Mouse (Mus musculus): ENCODE results near the gene Olfr212. TPM values are rescaled to one million over a fixed set of nuclear protein-coding genes. Genes with fewer than 3 reads are reported as not detected.
"Not testable (repeated sequence)": the region's sequence is repeated elsewhere in the genome, so short reads cannot be mapped to it uniquely, and the experiment has no call there.

Olfr212 gene
- total RNA-seq (2014; rRNA removed) (not detected in 2 replicates), polyA plus RNA-seq (2015; fragmentation: Nextera tagmentation; extraction: Ambion mirVana) (0.07 TPM in 1 of 2 replicates, not detected in the other)

DNA sequence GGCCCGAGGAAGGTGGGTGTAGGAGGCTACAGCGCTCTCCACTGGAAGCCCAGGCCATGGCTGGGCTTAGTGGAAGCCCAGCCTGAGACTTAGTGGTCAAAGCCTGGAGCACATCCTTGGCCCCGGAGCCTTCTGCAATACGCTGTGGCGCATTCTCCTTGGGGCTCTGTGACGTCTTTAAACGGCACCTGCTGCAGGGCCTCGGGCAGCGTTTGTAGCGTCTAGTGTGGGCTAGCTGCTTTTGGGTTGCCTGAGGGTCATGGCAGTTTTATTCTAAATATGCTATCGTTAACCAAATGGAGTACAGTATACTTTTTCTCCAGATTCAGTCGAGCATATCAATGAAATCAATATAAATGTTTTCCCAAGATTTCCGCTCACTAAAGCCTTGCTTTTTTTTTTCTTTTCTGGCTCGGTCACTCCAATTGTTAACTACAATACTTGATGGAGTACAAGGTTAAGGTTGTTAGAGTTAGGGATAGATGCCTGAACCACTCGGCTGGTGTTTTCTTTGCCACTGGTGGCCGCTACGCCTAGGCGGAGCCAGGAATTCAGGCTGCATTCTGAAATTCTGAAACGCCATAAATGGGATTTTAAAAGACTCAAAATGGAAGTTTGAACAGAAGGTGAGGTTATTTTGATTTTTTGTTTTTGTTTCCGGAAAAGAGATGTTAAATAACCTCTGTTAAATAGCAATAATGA, at the start of gene Olfr212:
Gene Olfr212, plus strand, starts transcription at position 215 of the 702 bp plus-strand sequence.
- not testable (repeated sequence) for H3K4me3 ChIP-seq (ENCODE audit: low read depth, low read length); H3K4me2 ChIP-seq (ENCODE audit: low read depth, low read length, poor library complexity, severe bottlenecking); H3K36me3 ChIP-seq (ENCODE audit: insufficient read depth, low read length); DNase-seq (ENCODE audit: low spot score); H3K4me1 ChIP-seq (ENCODE audit: insufficient read depth, low read length); H3K27me3 ChIP-seq (ENCODE audit: insufficient read depth, low read length); H3K27ac ChIP-seq (ENCODE audit: low read depth, low read length); H3K9ac ChIP-seq (replicated peaks; ENCODE audit: low read length, poor library complexity, severe bottlenecking); H3K9me3 ChIP-seq (ENCODE audit: low read length); ATAC-seq (ENCODE audit: low FRiP score)
- 89% methylated on average over 19 of the region's 20 CpGs for WGBS

DNA sequence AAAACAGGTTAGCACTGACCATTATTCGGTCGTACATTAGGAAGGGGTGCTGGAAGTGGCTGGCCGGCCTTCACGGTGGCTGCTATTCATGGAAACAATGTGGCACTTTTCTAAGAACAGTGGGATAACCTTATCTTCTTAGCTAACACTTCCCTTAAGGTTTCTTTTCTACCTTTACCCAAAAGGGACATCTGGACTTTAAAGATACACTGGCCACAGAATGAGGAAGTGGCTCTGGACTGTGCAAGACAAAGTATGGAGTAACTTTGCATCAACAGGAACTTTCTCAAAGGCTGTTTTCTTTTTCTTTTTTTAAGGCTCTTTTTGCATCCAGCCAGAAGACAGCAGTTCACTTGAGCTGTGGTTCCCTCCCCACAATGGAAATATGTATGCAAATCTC, 47.6 kb upstream of the Olfr212 start:
- no peak for TF ChIP-seq CTCF (IDR thresholded peaks at IDR 0.05)
- ATAC-seq (ENCODE audit: low FRiP score) = no peak

DNA sequence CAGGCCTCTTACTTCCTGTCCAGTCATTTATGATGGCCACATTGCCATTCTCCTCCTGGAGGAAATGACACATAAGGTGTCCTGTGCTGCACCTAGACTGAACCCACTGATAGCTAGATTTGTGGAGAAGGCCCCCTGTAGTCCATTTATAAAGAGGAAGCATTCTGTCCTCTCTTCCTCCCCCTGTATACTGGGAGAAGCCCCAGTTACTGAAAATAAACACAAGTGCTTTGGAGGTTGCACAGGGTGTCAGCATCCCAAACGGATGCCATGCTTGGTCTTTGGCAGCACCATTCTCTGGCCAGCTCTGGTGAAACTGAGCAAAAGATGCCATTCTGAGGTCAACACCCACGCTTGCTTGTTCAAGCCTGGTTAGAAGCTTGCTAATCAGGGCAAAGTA, 47.1 kb upstream of the Olfr212 start:
- Histone ChIP-seq H3K4me2 (ENCODE audit: low read depth, low read length, poor library complexity, severe bottlenecking) (no peak overlapping the region), H3K4me3 (ENCODE audit: low read depth, low read length) (no peak overlapping the region), H3K27me3 (ENCODE audit: insufficient read depth, low read length) (peaks cover 19% of the 10 kb centered on the region), H3K4me1 (ENCODE audit: insufficient read depth, low read length) (peaks cover 5% of the 10 kb centered on the region; the same call in 1 of the 2 replicates), H3K27ac (ENCODE audit: low read depth, low read length) (no peak overlapping the region), H3K36me3 (ENCODE audit: insufficient read depth, low read length) (no peaks in the 10 kb centered on the region), H3K9ac (replicated peaks; ENCODE audit: low read length, poor library complexity, severe bottlenecking) (no peak overlapping the region), H3K9me3 (ENCODE audit: low read length) (no peaks in the 10 kb centered on the region)
- WGBS = 79% methylated on average over 2 of the region's 2 CpGs
- no peak for TF ChIP-seq CTCF (IDR thresholded peaks at IDR 0.05)
- no peak for ATAC-seq (ENCODE audit: low FRiP score)
- no peak for DNase-seq (ENCODE audit: low spot score)

More for the DNA sequence above, 47.6 kb upstream of the Olfr212 start:
- Histone ChIP-seq H3K36me3 (ENCODE audit: insufficient read depth, low read length) (no peaks in the 10 kb centered on the region), H3K27ac (ENCODE audit: low read depth, low read length) (no peak overlapping the region), H3K4me1 (ENCODE audit: insufficient read depth, low read length) (peaks cover 5% of the 10 kb centered on the region; the same call in 1 of the 2 replicates), H3K4me2 (ENCODE audit: low read depth, low read length, poor library complexity, severe bottlenecking) (no peak overlapping the region), H3K9ac (replicated peaks; ENCODE audit: low read length, poor library complexity, severe bottlenecking) (no peak overlapping the region), H3K4me3 (ENCODE audit: low read depth, low read length) (no peak overlapping the region), H3K27me3 (ENCODE audit: insufficient read depth, low read length) (peaks cover 19% of the 10 kb centered on the region), H3K9me3 (ENCODE audit: low read length) (no peaks in the 10 kb centered on the region)
- no peak for DNase-seq (ENCODE audit: low spot score)
- 75% methylated on average over 4 of the region's 4 CpGs for WGBS

DNA sequence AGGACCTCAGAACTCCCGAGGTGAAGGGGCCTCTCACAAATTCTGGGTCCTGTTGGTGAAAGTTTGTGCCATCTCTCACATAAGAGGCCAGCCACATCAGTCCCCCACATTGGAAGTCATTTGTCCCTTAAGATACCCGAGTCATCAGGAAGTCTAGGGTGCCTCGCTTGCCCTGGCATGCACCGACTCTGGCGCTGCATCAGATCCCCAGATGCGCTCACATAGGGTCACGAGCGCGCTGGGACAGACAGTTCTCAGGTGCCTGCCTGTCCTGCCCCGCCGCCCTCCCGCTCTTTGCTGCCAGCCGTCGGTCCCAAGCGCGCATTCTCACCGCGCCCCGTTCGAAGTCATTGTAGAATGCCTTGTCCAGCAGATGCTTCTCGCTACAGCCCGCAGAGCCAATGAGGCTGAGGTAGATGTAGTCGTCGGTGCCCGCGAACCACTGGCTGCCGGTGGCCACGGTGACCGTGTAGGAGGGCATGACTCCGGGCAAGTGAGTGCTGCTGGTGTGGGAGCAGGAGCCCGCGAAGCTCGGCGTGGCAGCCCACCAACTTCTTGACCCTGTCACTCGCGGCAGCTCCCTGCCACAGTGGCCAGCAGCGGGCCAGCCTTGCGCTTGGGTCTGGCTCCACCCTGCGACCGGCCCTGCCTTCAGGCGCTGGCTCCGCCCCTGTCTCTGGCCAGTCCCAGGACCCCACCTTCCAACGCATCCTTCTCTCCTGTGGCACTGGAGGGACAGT, 45.6 kb upstream of the Olfr212 start, which contains the start of gene Alox5:
Gene Alox5, minus strand, starts transcription at position 635 of the 740 bp plus-strand sequence.
- no peak for ATAC-seq (ENCODE audit: low FRiP score)
- no peak for DNase-seq (ENCODE audit: low spot score)

DNA sequence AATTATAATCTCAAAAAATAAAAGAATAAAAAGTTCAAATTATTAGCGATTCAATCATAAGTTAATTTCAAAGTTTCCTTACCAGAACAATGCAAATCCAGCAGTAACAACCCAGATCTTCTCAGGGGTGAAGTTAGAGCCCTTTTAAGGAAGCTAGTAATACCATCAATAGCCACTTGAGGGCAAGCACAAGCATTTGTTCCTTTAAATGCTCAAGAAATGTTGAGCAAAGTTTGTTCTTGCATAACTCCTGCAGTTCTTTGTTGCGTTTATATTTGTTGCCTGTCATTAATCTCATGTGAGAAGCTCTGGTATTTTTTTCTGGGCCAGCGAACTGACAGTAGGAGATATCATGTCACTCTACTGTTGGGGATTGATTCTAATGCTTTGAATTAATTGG, 38.2 kb upstream of the Olfr212 start:
- H3K4me1 ChIP-seq (ENCODE audit: insufficient read depth, low read length) = no peaks in the 10 kb centered on the region
- no peaks in the 10 kb centered on the region for H3K27me3 ChIP-seq (ENCODE audit: insufficient read depth, low read length)
- peak; percentile 42 for DNase-seq (ENCODE audit: low spot score)
- H3K36me3 ChIP-seq (ENCODE audit: insufficient read depth, low read length) = no peaks in the 10 kb centered on the region
- TF ChIP-seq CTCF (IDR thresholded peaks at IDR 0.05) = peak; percentile 70
- no peak for ATAC-seq (ENCODE audit: low FRiP score)
- no peak overlapping the region for H3K9ac ChIP-seq (replicated peaks; ENCODE audit: low read length, poor library complexity, severe bottlenecking)
- H3K9me3 ChIP-seq (ENCODE audit: low read length) = no peaks in the 10 kb centered on the region
- no peak overlapping the region for H3K4me2 ChIP-seq (ENCODE audit: low read depth, low read length, poor library complexity, severe bottlenecking)
- WGBS = 27% methylated on average over 3 of the region's 3 CpGs
- no peak overlapping the region for H3K27ac ChIP-seq (ENCODE audit: low read depth, low read length)
- no peak overlapping the region for H3K4me3 ChIP-seq (ENCODE audit: low read depth, low read length)

More for the DNA sequence above, 45.6 kb upstream of the Olfr212 start, which contains the start of gene Alox5:
- 4% methylated on average over 43 of the region's 43 CpGs for WGBS
- Histone ChIP-seq H3K4me1 (ENCODE audit: insufficient read depth, low read length) (peaks cover 5% of the 10 kb centered on the region; the same call in 1 of the 2 replicates), H3K9me3 (ENCODE audit: low read length) (no peaks in the 10 kb centered on the region), H3K27me3 (ENCODE audit: insufficient read depth, low read length) (peaks cover 19% of the 10 kb centered on the region), H3K4me3 (ENCODE audit: low read depth, low read length) (peak within 1 kb of the TSS; percentile 34), H3K36me3 (ENCODE audit: insufficient read depth, low read length) (no peaks in the 10 kb centered on the region), H3K9ac (replicated peaks; ENCODE audit: low read length, poor library complexity, severe bottlenecking) (0 out of 2 replicates have a peak within 1 kb of the TSS, but pooled peaks have one; percentile 13), H3K4me2 (ENCODE audit: low read depth, low read length, poor library complexity, severe bottlenecking) (peak within 1 kb of the TSS; percentile 59), H3K27ac (ENCODE audit: low read depth, low read length) (no peak within 1 kb of the TSS)
- TF ChIP-seq CTCF (IDR thresholded peaks at IDR 0.05) = peak; percentile 4; the same call in 1 of the 2 replicates

DNA sequence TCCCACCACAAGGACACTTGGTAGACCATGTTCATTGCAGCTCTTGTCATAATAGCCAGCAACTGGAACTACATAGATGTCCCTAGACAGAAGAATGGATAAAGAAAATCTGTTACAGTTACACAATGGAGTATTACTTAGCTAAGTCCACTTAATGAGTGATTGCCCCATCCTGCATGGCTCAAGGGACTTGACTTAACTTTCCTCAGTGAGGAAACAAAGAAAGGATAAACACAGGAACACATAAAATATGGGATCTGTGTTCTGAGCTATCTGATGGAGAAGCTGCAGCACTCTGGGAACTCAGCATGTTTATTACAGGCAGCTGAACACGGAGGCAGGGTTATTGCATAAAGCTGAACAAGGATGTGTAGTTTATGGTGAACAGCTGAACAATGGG, 21.2 kb upstream of the Olfr212 start:
- TF ChIP-seq CTCF (IDR thresholded peaks at IDR 0.05) = no peak
- H3K4me2 ChIP-seq (ENCODE audit: low read depth, low read length, poor library complexity, severe bottlenecking) = no peak overlapping the region
- H3K4me1 ChIP-seq (ENCODE audit: insufficient read depth, low read length) = no peaks in the 10 kb centered on the region
- H3K9me3 ChIP-seq (ENCODE audit: low read length) = no peaks in the 10 kb centered on the region
- no peak for DNase-seq (ENCODE audit: low spot score)
- ATAC-seq (ENCODE audit: low FRiP score) = no peak
- no peak overlapping the region for H3K27ac ChIP-seq (ENCODE audit: low read depth, low read length)
- H3K4me3 ChIP-seq (ENCODE audit: low read depth, low read length) = no peak overlapping the region
- H3K27me3 ChIP-seq (ENCODE audit: insufficient read depth, low read length) = no peaks in the 10 kb centered on the region
- H3K9ac ChIP-seq (replicated peaks; ENCODE audit: low read length, poor library complexity, severe bottlenecking) = no peak overlapping the region
- no peaks in the 10 kb centered on the region for H3K36me3 ChIP-seq (ENCODE audit: insufficient read depth, low read length)
- WGBS = 76% methylated on average over 1 of the region's 1 CpGs

All from midbrain, postnatal 0 days (tissue).